Mouse (Mus musculus) liver, embryonic 14.5 days (tissue): Measurements from ENCODE around the gene Gm10715.
"Not testable (repeated sequence)": the region's sequence is repeated elsewhere in the genome, so short reads cannot be mapped to it uniquely, and the experiment has no call there.

Experiments used
- CTCF ChIP-seq: IDR thresholded peaks from 2 replicates; pipeline ENCODE4 v1.5.1; 2016; ENCODE audit warnings: antibody characterized with exemption, low read depth, control low read depth
- EP300 ChIP-seq: IDR thresholded peaks from 2 replicates; pipeline ENCODE4 v1.6.1; 2016; ENCODE audit warnings: antibody characterized with exemption, low read depth

GRCm38 (mm10) chr9:3026741-3027140, 9.9 kb upstream of the Gm10715 start:
- not testable (repeated sequence) for TF ChIP-seq CTCF, EP300
